Mouse (Mus musculus): ENCODE results near the gene Rnpepl1. TPM values are rescaled to one million over a fixed set of nuclear protein-coding genes. Genes with fewer than 3 reads are reported as not detected.

Rnpepl1 gene
- total RNA-seq (2017), result 17.1 to 31.1 TPM (median 26.0 TPM) in 3 replicates

DNA sequence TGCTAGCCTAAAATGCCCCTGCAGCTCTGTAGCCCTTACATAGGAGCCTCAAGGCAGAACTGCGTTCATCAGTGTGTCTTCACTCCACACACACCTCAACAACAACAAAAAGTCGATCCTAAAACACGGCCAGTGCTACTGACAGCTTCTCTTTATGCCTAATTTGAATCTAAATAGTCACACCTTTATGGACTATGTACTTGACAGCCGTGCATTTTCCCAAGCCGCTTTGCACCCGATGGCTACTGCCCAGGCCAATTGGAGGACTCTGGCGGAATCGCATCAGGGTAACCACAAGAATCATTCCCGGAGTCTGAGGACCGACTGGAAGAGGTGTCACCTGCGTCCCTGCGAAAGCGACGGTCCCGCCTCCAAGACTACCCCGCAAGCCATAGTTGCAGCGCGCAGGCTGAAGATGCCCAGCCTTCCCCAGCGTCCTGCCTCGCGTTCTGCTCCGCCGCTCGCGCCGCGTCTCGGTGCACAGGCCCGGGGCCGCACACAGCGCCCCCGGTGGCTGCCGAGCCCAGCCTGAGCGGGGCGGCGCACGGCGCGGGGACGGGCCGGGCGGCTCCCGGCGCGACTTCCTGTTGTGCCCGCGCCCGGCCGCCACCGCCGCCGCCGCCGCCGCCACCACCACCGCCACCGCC, at the start of gene Rnpepl1:
TSS of gene Rnpepl1 (plus strand) at position 545 of the 647 bp plus-strand sequence.
- 0 out of 2 replicates have a peak, but pooled peaks have one; percentile 28 for ATAC-seq (replicated peaks; ENCODE audit: insufficient number of reproducible peaks, low FRiP score, low TSS enrichment, poor library complexity, severe bottlenecking)

DNA sequence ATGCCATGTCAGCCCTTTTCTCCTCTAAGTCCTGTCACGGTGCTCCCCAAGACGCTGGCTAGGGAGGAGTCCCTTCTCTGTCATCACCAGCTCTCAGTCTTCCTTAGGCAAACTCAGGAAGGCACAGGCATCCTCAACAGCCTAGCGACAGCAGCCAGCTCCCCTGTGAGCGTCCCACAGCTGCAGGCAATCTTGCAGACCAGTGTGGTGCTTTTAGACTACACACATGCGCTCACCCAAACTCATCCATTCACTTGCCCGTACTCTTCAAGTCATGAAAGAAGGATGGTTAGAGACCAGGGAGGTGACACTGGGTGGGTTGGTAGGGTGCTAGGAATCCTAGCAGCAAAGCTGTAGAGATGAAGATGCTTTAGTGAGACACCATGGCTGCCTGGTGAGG, 49.1 kb upstream of the Rnpepl1 start:
- ATAC-seq (replicated peaks; ENCODE audit: insufficient number of reproducible peaks, low FRiP score, low TSS enrichment, poor library complexity, severe bottlenecking), result no peak

DNA sequence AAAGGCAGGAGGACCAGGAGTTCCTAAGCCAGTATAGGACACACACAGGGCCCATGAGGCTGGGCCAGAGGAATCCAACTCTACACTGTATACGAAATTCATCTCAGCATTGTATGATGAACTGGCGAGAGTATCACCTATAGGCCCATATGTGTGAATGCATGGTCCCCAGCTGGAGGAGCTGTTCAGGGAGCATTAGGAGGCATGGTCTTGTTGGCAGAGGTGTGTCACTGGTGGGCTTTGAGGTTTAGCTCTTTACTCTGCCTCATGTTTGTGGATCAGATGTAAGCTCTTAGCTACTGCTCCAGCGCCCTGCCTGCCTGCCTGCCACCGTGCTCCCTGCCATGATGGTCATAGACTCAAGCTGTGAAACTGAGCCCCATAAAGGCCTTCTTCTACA, 47.3 kb upstream of the Rnpepl1 start:
- ATAC-seq (replicated peaks; ENCODE audit: insufficient number of reproducible peaks, low FRiP score, low TSS enrichment, poor library complexity, severe bottlenecking), result no peak

DNA sequence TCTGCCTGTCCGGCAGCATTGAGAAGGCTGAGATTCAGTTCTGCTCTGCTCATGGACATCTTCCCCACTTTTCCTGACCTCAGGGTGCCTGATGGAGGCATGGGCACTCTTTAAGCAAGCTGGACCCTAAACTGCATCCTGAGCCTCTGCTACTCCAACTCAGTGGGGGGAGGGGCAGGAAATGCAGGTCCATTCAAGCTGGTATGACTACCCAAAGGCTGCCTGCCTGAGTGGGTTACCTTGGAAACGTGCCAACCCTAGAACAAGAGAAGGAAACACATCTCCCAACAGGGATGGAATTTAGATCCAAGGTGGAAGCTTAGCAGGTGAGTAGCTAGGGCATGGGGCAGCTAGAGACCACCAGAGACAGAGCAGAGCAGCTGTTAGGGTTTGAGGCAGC, 44.4 kb upstream of the Rnpepl1 start:
- no peak for ATAC-seq (replicated peaks; ENCODE audit: insufficient number of reproducible peaks, low FRiP score, low TSS enrichment, poor library complexity, severe bottlenecking)

DNA sequence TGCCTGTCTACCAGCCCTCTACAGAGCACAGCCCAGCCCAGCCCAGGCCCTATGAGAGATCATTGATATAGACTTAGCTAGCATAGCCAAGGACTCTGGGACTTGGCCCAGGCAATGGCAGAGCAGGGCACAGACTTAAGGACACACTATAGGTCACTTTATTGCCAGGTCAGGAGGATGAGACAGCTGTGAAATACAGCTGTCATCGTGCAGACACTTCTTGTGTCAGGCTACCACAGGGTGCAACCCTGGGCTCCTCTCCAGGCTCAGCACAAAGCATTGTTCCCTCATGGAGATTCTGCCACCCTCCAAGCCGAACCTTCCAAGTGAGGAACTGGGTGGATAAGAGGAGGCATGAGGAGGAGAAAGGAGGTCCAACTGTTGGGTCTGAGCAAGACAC, 40.6 kb upstream of the Rnpepl1 start:
- ATAC-seq (replicated peaks; ENCODE audit: insufficient number of reproducible peaks, low FRiP score, low TSS enrichment, poor library complexity, severe bottlenecking), result no peak

DNA sequence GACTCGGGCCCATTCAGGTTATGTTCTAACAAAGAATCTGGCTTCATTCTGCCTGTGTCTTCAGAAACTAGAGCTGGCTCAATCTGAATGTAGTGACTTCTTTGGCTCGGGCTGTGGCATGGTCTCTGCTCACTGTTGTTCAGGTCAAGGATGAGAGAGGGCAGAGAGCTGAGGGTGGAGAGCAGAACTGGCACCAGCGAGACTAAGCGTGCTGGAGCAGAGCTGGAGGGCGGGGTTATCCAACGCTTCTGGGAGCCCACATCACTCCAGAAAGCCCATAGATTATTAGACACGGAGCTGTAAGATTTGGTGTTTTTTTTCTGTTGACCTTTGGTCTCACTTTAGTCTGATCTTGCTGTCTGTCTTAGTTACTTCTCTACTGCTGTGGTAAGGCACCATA, 37.9 kb upstream of the Rnpepl1 start:
- ATAC-seq (replicated peaks; ENCODE audit: insufficient number of reproducible peaks, low FRiP score, low TSS enrichment, poor library complexity, severe bottlenecking), result no peak

DNA sequence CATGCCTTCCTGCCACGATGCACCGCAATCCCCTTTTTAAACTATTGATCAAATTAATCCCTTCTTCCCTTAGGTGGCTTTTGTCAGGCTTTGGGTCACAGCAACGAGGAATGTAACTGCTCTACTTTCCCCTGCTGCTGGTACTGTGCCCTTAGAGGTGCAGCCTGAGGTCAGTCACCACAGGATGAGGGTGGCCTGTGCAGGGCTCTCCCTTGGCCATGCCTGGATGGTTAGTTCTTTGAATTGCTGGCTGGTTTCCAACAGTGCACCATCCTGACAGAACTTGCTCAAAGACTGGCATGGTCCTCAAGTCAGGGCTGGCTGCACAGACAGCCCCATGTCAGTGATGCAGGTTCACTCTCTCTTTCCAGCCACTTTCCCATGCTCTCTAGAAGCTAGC, 36.6 kb upstream of the Rnpepl1 start:
- ATAC-seq (replicated peaks; ENCODE audit: insufficient number of reproducible peaks, low FRiP score, low TSS enrichment, poor library complexity, severe bottlenecking), result no peak

DNA sequence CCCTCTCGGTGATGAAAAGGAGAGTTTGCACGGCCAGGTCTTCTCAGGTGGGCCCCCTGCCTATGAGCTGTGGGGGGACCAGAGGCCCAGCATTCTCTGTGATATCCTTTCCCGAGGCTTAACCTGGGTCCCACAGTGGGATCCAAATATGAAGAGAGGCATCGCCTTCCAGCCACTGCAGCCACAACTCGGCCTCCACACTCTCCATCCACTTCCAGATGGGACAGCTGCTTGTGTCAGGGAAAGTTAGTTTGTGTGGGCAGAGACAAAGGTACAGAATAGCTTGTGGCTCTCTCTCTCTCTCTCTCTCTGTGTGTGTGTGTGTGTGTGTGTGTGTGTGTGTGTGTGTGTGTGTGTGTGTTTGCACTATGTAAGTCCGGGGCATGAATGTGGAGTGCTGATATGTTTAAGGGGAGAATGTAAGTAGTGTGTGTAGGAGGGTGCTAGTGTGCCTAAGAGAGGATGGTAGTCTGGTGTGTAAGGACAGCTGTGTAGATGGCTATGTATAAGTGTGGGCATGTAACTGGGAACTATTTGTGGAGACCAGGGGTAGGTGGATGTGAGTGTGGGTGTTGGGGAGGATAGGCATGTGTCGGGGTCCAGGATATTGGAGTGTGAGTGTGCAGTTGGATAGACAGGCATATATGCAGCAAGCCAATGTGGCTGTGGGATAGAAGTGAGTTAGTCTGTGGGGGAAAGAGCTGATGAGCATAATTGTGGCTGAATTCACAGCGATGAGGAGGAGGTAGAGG, 35.0 kb upstream of the Rnpepl1 start:
- no peak for ATAC-seq (replicated peaks; ENCODE audit: insufficient number of reproducible peaks, low FRiP score, low TSS enrichment, poor library complexity, severe bottlenecking)

DNA sequence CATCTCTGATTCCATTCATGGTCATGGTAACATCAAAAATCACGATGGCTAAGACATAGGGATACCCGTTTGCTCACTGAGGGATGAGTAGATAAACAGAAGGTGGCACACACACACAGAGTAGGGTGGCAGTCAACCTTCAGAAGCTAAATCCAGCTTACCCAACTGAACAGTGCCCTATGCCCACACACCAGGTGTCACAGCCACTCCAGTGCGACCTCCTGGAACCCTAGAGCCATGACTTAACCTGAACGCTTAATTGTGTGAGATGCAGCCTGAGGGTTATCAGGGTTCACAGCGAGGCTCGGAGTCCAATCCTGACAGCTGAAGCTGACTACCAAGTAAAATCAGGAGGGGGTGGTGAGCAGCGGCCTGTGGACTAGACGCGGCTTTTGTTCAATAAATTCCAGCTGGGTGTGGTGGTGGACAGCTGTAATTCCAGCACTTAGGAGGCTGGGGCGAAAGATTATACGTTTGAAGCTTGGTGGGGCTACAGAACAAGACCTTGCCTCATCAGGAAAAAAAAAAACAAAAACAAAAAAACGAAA, 33.1 kb upstream of the Rnpepl1 start:
- ATAC-seq (replicated peaks; ENCODE audit: insufficient number of reproducible peaks, low FRiP score, low TSS enrichment, poor library complexity, severe bottlenecking), result no peak

DNA sequence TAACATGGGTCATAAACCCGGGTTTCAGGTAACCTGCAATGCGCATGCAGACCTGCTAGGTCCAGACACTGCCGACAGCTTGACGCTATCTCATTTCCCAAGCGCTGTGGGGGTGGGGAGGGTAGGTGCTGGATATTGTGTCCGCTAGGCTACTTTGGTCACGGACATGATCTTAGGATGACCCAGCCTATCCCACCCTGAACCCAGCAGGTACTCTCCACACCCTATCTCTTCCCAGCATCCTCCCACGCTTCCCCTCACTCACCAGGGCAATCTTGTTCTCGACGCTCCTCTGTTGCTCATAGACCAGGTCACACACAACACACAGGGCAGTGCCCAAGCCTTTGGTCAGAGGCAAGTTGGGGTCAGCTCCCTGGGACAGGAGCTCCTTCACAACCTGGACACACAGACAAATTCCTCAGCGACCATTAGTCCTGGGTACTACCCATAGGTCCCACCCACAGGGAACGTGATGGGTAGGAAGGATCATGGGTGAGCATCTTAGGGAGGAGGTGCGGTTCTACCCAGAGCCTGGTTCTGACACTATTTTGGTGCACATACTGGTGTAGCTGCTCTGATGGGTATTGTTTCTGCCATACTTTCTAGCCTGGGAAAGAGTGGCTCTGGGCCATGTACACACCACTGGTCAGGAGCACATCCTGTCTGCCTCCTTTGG, 32.4 kb upstream of the Rnpepl1 start:
- ATAC-seq (replicated peaks; ENCODE audit: insufficient number of reproducible peaks, low FRiP score, low TSS enrichment, poor library complexity, severe bottlenecking), result no peak

DNA sequence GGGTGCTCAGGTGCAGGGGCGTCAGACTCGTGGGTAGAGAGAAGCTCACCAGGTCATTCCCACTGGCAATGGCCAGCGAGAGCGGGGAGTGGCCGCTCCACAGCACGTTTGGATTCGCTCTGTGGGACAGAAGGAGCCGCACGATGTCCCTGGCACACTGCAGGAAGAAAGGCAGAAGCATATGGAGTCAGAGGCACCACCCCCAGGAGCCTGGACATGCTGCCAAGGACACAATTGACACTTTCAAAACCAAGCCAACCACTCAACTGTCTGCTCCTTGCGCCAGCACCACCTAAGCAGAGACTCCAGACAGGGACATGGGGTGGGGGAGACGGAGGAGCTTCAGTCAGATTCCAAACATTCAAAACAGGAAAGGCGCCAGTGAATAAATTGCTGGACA, 31.3 kb upstream of the Rnpepl1 start:
- ATAC-seq (replicated peaks; ENCODE audit: insufficient number of reproducible peaks, low FRiP score, low TSS enrichment, poor library complexity, severe bottlenecking), result no peak

DNA sequence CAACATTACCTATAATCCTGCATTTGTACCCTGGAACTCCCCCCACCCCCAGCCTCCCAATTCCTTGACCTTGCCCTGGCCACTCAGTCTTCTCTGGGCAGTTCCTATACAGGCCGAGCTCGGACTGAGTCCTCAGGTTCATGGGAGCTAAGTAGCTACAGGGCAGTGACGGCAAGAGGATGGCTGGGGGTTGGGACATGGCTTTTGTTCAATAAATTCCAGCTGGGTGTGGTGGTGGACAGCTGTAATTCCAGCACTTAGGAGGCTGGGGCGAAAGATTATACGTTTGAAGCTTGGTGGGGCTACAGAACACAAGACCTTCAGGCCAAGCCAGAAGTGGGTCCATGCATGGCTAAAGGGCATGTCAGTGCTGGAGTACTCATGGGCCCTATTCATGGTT, 30.5 kb upstream of the Rnpepl1 start:
- 0 out of 2 replicates have a peak, but pooled peaks have one; percentile 22 for ATAC-seq (replicated peaks; ENCODE audit: insufficient number of reproducible peaks, low FRiP score, low TSS enrichment, poor library complexity, severe bottlenecking)

DNA sequence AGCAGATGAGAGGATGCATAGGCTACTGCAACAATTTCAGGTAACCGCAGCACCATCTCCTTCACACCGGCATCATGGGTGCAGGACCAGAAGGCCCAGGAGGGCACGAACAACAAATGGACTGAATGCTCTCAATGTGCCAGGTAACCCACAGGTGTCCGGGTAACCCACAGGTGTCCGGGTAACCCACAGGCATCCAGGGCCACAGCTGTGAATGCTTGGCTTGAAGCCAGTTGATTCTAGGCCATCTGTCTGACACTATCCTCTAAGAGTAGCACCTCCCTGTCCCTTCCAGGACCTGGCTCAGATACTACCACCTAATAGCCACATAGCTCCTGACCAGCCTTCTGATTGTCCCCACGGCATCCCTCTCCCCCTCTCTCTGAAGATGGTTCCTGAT, 28.6 kb upstream of the Rnpepl1 start:
- ATAC-seq (replicated peaks; ENCODE audit: insufficient number of reproducible peaks, low FRiP score, low TSS enrichment, poor library complexity, severe bottlenecking), result no peak

DNA sequence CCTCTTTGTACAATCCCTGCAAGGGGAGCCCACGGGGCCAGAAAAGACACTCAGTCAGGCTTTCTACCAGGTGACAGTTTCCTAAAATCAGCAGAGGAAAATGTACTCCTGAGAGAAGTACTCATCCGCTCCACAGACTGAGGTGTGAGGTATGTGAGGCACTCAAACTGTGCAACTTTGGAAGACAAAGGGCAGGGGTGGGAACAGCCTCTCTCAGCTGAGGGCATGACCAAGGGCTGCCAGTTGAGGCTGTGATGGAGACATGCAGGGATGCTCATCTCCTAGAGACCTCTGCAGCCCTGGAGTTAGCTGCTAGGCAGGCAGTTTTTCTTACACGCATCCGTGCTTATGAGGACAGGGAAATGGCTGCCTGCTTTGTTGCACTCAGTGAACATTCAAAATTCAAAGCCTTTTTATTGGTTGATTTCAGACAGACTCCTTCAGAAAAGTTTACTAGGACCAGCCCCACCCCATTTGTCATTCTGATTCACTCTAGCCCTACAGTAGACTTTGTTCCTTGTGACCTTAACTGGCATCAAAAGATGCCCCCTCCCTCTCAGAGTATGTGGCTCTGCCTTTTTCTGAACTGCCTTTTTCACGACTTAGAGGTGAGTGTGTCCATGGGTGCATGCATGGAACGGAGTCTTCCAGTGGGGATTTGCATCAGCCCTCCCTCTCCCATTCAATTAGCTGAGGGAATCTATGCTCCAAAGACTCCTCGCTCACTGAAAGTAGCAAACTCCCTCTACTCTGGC, 21.5 kb upstream of the Rnpepl1 start:
- no peak for ATAC-seq (replicated peaks; ENCODE audit: insufficient number of reproducible peaks, low FRiP score, low TSS enrichment, poor library complexity, severe bottlenecking)

DNA sequence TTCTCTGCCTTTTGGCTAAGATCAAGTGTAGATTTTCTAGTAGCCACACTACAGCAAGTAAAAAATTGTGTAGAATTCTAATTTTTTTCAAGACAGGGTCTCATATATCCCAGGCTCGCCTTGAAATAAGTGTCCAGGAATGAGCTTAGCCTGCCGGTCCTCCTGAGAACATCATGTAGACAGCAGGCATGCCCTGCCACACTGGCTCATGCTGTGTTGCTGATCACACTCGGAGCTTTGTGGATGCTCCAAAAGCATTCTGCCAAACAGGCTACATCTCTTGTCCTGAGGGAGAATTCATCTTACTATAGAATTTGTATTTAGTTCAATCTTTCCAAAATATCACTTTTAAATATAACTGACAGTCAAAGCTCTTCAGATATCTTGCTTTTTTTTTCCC, 17.8 kb upstream of the Rnpepl1 start:
- no peak for ATAC-seq (replicated peaks; ENCODE audit: insufficient number of reproducible peaks, low FRiP score, low TSS enrichment, poor library complexity, severe bottlenecking)

DNA sequence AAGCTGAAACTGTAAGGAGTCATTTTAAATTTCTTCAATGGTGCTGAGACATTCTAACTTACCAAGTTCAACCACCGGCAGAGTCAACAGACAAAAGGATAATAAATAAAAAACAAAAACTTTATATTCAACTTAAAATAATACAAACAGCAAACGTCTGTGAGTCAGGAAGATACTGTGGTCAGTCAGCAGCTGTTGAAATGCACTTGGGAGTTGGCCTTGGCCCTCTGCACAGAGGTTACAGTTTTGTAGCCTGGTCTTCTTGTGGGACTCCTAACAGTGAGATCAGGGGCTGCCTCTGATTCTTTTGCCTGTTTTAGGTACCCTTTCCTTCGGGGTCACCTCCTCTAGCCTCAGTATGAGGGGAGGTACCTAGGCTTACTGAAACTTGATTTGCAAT, 16.7 kb upstream of the Rnpepl1 start:
- ATAC-seq (replicated peaks; ENCODE audit: insufficient number of reproducible peaks, low FRiP score, low TSS enrichment, poor library complexity, severe bottlenecking), result no peak

DNA sequence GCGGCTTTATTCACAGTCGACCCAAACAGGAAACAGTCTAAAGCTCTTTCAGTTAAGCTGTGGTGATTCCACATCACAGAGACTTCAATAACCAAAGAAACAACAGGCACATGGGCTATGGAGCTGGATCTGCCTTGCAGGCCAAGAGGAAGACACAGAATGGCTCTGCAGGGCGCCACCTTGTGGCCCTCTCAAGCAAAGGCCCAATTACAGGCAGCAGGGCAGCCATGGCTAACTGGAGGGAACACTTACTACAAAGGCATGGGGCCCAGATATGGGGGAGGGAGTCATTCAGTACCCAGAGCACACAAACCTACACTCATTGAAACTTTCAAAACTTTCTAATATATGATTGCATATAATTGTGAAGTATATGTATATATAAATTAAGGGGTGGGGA, 15.5 kb upstream of the Rnpepl1 start:
- peak; percentile 89 for ATAC-seq (replicated peaks; ENCODE audit: insufficient number of reproducible peaks, low FRiP score, low TSS enrichment, poor library complexity, severe bottlenecking)

DNA sequence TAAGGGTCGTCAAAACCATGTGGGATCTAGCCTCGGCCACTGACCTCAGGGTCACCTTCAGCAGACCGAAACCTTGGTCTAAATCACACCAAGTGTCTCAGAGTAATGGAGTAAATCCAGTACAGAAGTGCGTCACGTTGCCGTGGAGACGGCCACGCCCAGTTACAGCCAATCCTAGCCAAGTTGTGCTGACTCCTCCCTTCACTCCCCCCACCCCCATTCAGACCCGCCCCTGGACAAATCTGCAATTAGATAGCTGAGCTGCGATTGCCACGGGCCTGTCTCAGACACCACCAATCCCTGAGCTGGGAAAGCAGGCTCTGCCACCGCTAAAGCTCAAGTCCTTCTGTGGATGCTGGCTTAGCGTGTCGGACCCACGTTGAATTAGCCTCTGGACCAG, 7.8 kb upstream of the Rnpepl1 start, which contains the start of gene Ankmy1:
TSS of gene Ankmy1 (minus strand) at position 121 of the 400 bp plus-strand sequence.
- ATAC-seq (replicated peaks; ENCODE audit: insufficient number of reproducible peaks, low FRiP score, low TSS enrichment, poor library complexity, severe bottlenecking), result no peak

DNA sequence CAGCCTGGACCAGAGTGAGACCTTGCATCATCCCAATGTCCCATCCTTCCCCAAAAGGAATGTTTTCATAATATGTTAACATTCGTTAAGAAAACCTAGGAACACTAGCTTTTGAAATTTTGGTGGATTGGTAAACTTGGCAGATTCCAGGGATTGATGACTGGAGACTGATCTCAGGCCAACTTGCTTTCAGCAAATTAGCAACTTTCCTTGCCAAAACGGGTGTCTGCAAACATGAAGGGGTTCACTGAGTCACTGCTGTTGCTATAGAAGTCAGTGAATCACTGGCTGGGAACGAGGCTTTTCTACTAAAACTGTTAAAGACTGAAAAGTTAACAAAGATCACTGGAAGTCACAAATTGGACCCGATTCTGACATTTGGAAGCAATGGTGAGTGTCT, 7.0 kb upstream of the Rnpepl1 start:
- ATAC-seq (replicated peaks; ENCODE audit: insufficient number of reproducible peaks, low FRiP score, low TSS enrichment, poor library complexity, severe bottlenecking), result no peak

Measured in monocyte, adult 5-6 weeks (primary cell).